Mouse (Mus musculus) heart, postnatal 0 days (tissue): ENCODE results near the gene Gnat1. TPM values are rescaled to one million over a fixed set of nuclear protein-coding genes. Genes with fewer than 3 reads are reported as not detected.

Experiments used
- ATAC-seq: fragments of 200-750 bp; cut with Nextera tagmentation; 2 replicates; pipeline ENCODE4 v1.8.0; 2017; ENCODE audit warnings: low read depth, moderate number of reproducible peaks, moderate library complexity; ENCODE audit not compliant: insufficient read depth
- DNase-seq: peaks from one replicate; pipeline ENCODE4 v3.0.0-alpha.2; 2016; ENCODE audit warnings: low spot score
- H3K27ac ChIP-seq: fragments of 300-500 bp; sonication (generic); 2 replicates; pipeline ENCODE4 v1.5.1; 2014; ENCODE audit warnings: low read depth, mild to moderate bottlenecking
- H3K27me3 ChIP-seq: fragments of 300-500 bp; sonication (generic); 2 replicates; pipeline ENCODE4 v1.6.1; 2014; ENCODE audit warnings: low read length, mixed read lengths; ENCODE audit not compliant: control insufficient read depth, insufficient read depth
- H3K36me3 ChIP-seq: fragments of 300-500 bp; sonication (generic); replicated peaks from 2 replicates; pipeline ENCODE4 v1.6.1; 2014; ENCODE audit warnings: low read length, mixed read lengths; ENCODE audit not compliant: control insufficient read depth, insufficient read depth
- H3K4me1 ChIP-seq: fragments of 300-500 bp; sonication (generic); 2 replicates; pipeline ENCODE4 v1.6.1; 2014; ENCODE audit warnings: antibody characterized with exemption; ENCODE audit not compliant: control insufficient read depth, insufficient read depth
- H3K4me2 ChIP-seq: fragments of 300-500 bp; sonication (generic); 2 replicates; pipeline ENCODE4 v1.6.1; 2014; ENCODE audit warnings: low read depth, mild to moderate bottlenecking, low read length, moderate library complexity
- H3K4me3 ChIP-seq: fragments of 300-500 bp; sonication (generic); 2 replicates; pipeline ENCODE4 v1.5.1; 2014; ENCODE audit warnings: low read depth, low read length
- H3K9ac ChIP-seq: fragments of 300-500 bp; sonication (generic); replicated peaks from 2 replicates; pipeline ENCODE4 v1.6.1; 2014; ENCODE audit warnings: low read depth, low read length, mixed read lengths
- H3K9me3 ChIP-seq: fragments of 300-500 bp; sonication (generic); replicated peaks from 2 replicates; pipeline ENCODE4 v1.6.1; 2016; ENCODE audit warnings: low read length; ENCODE audit not compliant: control insufficient read depth
- CTCF ChIP-seq: IDR thresholded peaks from 2 replicates; pipeline ENCODE4 v1.5.1; 2016; ENCODE audit warnings: antibody characterized with exemption, control low read depth, low read depth
- EP300 ChIP-seq: IDR thresholded peaks from 2 replicates; pipeline ENCODE4 v1.6.1; 2016; ENCODE audit warnings: antibody characterized with exemption, low read depth
- WGBS: fragments of 180-500 bp; shearing (Covaris S2); extraction: QIAGEN DNeasy Blood & Tissue Kit; methylation state at CpG from one replicate; pipeline ENCODE4 v1.1.7; 2014; 5-methylcytosine and 5-hydroxymethylcytosine counted together
- polyA plus RNA-seq: library from polyadenylated mRNA; unstranded; fragments of >200 nt; fragmentation: Nextera tagmentation; extraction: Ambion mirVana; gene quantifications from 2 replicates; pipeline ENCODE4 v1.2.1, GENCODE M21; 2015
- total RNA-seq: library from RNA; depleted of rRNA; stranded (reverse); fragments of >200 nt; gene quantifications from 2 replicates; pipeline ENCODE4 v1.2.3, GENCODE M21; 2014; ENCODE audit warnings: low replicate concordance

Gnat1 gene
- total and polyA plus RNA-seq, 2 experiments from 2014 or later: 0.25 TPM; not detected in 1

DNA sequence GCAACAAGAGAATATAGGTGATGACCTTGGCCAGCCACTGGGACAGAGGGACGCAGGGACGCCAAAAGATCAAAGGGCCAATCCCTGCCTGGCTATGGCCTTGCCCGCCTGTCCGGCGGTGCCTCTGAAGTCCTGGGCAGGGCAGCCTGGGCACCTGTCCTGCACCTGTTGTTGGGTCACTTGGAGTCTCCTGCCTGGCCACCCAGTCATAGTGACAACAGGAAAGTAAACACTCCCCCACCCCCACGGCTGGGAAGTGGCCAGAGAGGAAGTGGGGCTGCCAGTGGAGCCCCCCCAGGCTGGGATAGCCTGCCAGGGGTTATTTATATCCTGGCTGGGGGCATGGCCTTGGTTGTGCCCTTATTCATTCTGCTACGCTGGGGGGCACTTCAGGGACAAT, 15.1 kb upstream of the Gnat1 start:
- no peak overlapping the region for H3K4me3 ChIP-seq
- DNase-seq (no peak), ATAC-seq (no peak)
- H3K4me1 ChIP-seq: peaks cover 21% of the 10 kb centered on the region
- no peaks in the 10 kb centered on the region for H3K9me3 ChIP-seq
- 0 out of 2 replicates have a peak, but pooled peaks cover 7% of the 10 kb centered on the region for H3K36me3 ChIP-seq
- no peak overlapping the region for H3K4me2 ChIP-seq
- 0 out of 2 replicates have a peak overlapping the region, but pooled peaks have one; percentile 21 for H3K27ac ChIP-seq
- WGBS: 62% methylated on average over 7 of the region's 7 CpGs
- H3K27me3 ChIP-seq: no peaks in the 10 kb centered on the region
- no peak overlapping the region for H3K9ac ChIP-seq
- no peak for TF ChIP-seq EP300
- no peak for TF ChIP-seq CTCF

DNA sequence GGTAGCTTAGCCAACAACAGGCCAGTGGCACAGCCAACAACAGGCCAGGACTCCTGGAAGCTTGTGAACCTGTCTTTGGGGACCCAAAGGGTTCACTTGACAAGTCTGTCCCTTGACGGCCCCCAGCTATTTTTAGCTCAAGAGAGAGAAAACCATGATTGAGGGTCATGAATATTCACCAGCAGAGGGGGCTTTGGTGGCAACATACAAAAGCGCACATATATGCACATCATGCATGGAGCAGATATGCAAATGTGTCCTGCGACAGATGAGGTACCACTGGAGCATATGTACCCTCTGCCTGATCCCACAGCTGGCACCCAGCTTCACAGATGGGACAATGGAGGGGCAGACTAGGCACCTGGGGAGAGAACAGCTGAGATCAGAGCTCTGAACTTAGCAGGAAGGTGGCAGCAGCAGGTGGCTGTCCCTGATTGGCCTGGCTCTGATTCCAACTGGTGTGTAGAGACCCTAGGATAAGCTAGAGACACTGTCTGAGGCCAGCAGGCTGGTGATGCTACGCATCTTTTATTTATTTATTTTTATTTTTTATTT, 14.0 kb upstream of the Gnat1 start:
- ATAC-seq (no peak), DNase-seq (no peak)
- H3K4me1 ChIP-seq: peaks cover 11% of the 10 kb centered on the region
- H3K27me3 ChIP-seq: no peaks in the 10 kb centered on the region
- H3K36me3 ChIP-seq: 0 out of 2 replicates have a peak, but pooled peaks cover 7% of the 10 kb centered on the region
- 58% methylated on average over 4 of the region's 4 CpGs for WGBS
- no peak overlapping the region for H3K4me2 ChIP-seq
- no peak overlapping the region for H3K27ac ChIP-seq
- no peak overlapping the region for H3K9ac ChIP-seq
- TF ChIP-seq EP300 (no peak), CTCF (peak; percentile 24)
- no peaks in the 10 kb centered on the region for H3K9me3 ChIP-seq
- no peak overlapping the region for H3K4me3 ChIP-seq

DNA sequence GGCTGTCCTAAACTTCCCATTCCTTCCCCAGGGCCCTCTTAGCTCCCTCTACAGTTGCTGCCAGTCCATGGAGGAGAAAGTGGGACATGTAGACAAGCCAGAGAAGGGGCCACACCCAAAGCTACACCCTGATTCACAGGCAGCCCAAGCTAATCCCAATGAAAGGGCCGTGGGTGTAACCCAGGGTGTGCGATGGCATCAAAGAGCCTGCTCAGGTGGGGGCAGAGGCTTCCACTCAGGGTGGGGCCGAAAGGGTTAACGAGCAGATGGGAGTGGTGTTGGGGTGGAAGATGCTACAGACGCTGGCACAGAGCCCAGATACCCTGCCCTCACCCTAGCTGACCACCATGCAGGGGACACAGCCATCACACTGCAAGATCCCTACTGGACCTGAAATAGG, 13.3 kb upstream of the Gnat1 start:
- H3K36me3 ChIP-seq: 0 out of 2 replicates have a peak, but pooled peaks cover 7% of the 10 kb centered on the region
- 79% methylated on average over 5 of the region's 5 CpGs for WGBS
- H3K27me3 ChIP-seq: no peaks in the 10 kb centered on the region
- no peaks in the 10 kb centered on the region for H3K9me3 ChIP-seq
- H3K9ac ChIP-seq: no peak overlapping the region
- no peak overlapping the region for H3K27ac ChIP-seq
- H3K4me1 ChIP-seq: peaks cover 7% of the 10 kb centered on the region
- DNase-seq (no peak), ATAC-seq (no peak)
- H3K4me3 ChIP-seq: no peak overlapping the region
- no peak overlapping the region for H3K4me2 ChIP-seq
- TF ChIP-seq CTCF (no peak), EP300 (no peak)

DNA sequence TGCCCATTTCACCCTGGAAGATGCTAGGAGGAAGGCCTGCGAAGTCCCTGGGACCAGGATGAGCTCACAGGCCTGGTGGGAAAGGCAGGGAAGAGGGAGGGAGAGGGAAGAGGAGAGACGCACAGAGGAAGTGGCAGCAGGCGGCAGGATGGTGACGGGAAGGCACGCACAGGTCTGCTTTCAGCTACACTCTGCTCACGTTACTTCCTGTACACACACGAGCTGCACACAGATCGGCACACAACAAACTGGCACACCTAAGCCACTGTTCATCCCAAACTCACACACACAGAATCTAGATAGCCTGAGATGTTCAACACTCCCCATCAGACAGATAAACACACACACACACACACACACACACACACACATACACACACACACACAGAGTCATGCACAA, 10.9 kb upstream of the Gnat1 start:
- no peak for TF ChIP-seq CTCF
- no peak for TF ChIP-seq EP300
- Histone ChIP-seq H3K4me2 (no peak overlapping the region), H3K9me3 (no peaks in the 10 kb centered on the region), H3K4me3 (no peak overlapping the region), H3K36me3 (0 out of 2 replicates have a peak, but pooled peaks cover 7% of the 10 kb centered on the region), H3K27me3 (0 out of 2 replicates have a peak, but pooled peaks cover 3% of the 10 kb centered on the region), H3K4me1 (peaks cover 5% of the 10 kb centered on the region), H3K27ac (no peak overlapping the region), H3K9ac (no peak overlapping the region)
- DNase-seq: no peak
- ATAC-seq: no peak
- WGBS: 64% methylated on average over 8 of the region's 8 CpGs

DNA sequence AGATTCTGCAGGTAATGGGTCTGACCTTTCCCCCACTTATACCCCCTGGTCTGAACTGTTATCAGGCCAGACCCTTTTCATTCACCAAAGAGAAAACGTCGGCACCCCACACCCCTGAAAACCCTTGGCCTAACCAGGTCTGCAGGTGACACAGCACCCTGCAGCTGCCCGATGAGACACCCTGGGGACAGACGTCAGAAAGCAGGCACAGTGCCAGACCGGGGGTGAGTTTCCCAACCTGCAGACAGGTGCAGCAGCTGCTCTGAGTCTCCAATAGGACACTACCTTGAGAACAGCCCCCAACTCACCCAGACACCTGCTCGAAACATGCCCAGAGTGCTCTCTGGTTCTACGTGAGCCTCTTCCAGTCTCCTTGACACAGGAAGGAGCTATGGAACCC, 9.4 kb upstream of the Gnat1 start:
- no peaks in the 10 kb centered on the region for H3K9me3 ChIP-seq
- no peak overlapping the region for H3K27ac ChIP-seq
- H3K9ac ChIP-seq: no peak overlapping the region
- H3K4me3 ChIP-seq: no peak overlapping the region
- H3K36me3 ChIP-seq: 0 out of 2 replicates have a peak, but pooled peaks cover 7% of the 10 kb centered on the region
- 0 out of 2 replicates have a peak, but pooled peaks cover 3% of the 10 kb centered on the region for H3K27me3 ChIP-seq
- H3K4me1 ChIP-seq: no peaks in the 10 kb centered on the region; the same call in 1 of the 2 replicates
- H3K4me2 ChIP-seq: no peak overlapping the region
- 73% methylated on average over 7 of the region's 7 CpGs for WGBS
- DNase-seq (no peak), ATAC-seq (no peak)
- TF ChIP-seq EP300 (no peak), CTCF (no peak)

DNA sequence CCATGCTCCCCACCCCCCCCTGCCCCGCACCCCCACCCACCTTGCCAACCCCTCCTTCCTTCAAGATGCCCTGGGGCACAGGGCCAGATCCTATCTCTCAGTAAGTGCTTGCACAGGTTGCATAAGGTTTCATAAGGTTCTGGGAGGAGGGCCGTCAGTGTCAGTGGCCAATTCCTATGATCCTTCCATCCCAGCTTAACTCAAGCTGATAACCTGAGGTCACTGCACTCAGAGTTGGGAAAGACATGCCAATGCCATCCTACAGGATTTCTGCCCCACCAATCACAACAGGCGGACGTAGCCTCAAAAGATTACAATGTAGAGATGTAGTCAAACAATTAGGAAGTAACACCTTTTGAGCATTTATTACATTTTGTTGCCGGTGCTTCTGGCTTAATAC, 8.9 kb upstream of the Gnat1 start:
- Histone ChIP-seq H3K9me3 (no peaks in the 10 kb centered on the region), H3K9ac (no peak overlapping the region), H3K4me2 (no peak overlapping the region), H3K36me3 (0 out of 2 replicates have a peak, but pooled peaks cover 7% of the 10 kb centered on the region), H3K27ac (no peak overlapping the region), H3K27me3 (0 out of 2 replicates have a peak, but pooled peaks cover 3% of the 10 kb centered on the region), H3K4me3 (no peak overlapping the region), H3K4me1 (no peaks in the 10 kb centered on the region; the same call in 1 of the 2 replicates)
- WGBS: 85% methylated on average over 5 of the region's 5 CpGs
- ATAC-seq: no peak
- TF ChIP-seq EP300: no peak
- no peak for TF ChIP-seq CTCF
- no peak for DNase-seq
